Mouse (Mus musculus) MEL (cell line): ENCODE data around the gene Ptprj. TPM values are rescaled to one million over a fixed set of nuclear protein-coding genes. Genes with fewer than 3 reads are reported as not detected.

Experiments
- DNase-seq: peaks from one replicate; pipeline ENCODE4 v3.0.0; 2011; ENCODE audit warnings: low read depth, low spot score
- H3K27ac ChIP-seq: 2 replicates; pipeline ENCODE4 v1.5.1; 2012; ENCODE audit warnings: low read depth, mild to moderate bottlenecking, control low read depth, low read length, moderate library complexity; ENCODE audit not compliant: control insufficient read depth
- H3K27me3 ChIP-seq, 2 experiments: fragments of 150-350 bp in 1 of 2; sonication (generic) in 1 of 2; 2 replicates each; pipeline ENCODE4 v1.6.1; 2012; ENCODE audit warnings: low read length in 2 of 2, mild to moderate bottlenecking in 2 of 2, improper control_type of control experiment in 1 of 2, moderate library complexity in 1 of 2; ENCODE audit not compliant: insufficient read depth in 2 of 2, control insufficient read depth in 1 of 2
- H3K36me3 ChIP-seq, 2 experiments: 2 replicates each; pipeline ENCODE4 v1.6.1; 2012 to 2014; ENCODE audit warnings: low read length in 2 of 2, improper control_type of control experiment in 1 of 2, inconsistent platforms in 1 of 2, mild to moderate bottlenecking in 1 of 2; ENCODE audit not compliant: insufficient read depth in 2 of 2, control insufficient read depth in 1 of 2
- H3K4me1 ChIP-seq, 2 experiments: fragments of 150-350 bp in 1 of 2; sonication (generic) in 1 of 2; 2 replicates each; pipeline ENCODE4 v1.6.1; 2012; ENCODE audit warnings: low read length in 2 of 2, improper control_type of control experiment in 1 of 2, mild to moderate bottlenecking in 1 of 2; ENCODE audit not compliant: insufficient read depth in 2 of 2, control insufficient read depth in 1 of 2
- H3K4me3 ChIP-seq, 2 experiments: fragments of 150-350 bp in 1 of 2; sonication (generic) in 1 of 2; 2 replicates each; pipeline ENCODE4 v1.5.1; 2012; ENCODE audit warnings: low read depth in 2 of 2, low read length in 2 of 2, mild to moderate bottlenecking in 2 of 2, moderate library complexity in 2 of 2, control low read depth in 1 of 2, improper control_type of control experiment in 1 of 2; ENCODE audit not compliant: control insufficient read depth in 1 of 2, insufficient read depth in 1 of 2
- H3K79me2 ChIP-seq: 2 replicates; pipeline ENCODE4 v1.6.1; 2012; ENCODE audit warnings: mild to moderate bottlenecking, low read length, moderate library complexity; ENCODE audit not compliant: control insufficient read depth, poor library complexity, insufficient read depth
- H3K9ac ChIP-seq: 2 replicates; pipeline ENCODE4 v1.6.1; 2012; ENCODE audit warnings: low read depth, mild to moderate bottlenecking, control low read depth, low read length, moderate library complexity; ENCODE audit not compliant: control insufficient read depth, poor library complexity, severe bottlenecking
- H3K9me3 ChIP-seq: fragments of 150-350 bp; sonication (generic); replicated peaks from 2 replicates; pipeline ENCODE4 v1.6.1; 2012; ENCODE audit warnings: mild to moderate bottlenecking, low read length, improper control_type of control experiment, moderate library complexity; ENCODE audit not compliant: insufficient read depth
- CHD2 ChIP-seq: IDR thresholded peaks from 2 replicates; pipeline ENCODE4 v1.6.1; 2011; ENCODE audit warnings: low read length, improper control_type of control experiment
- CTCF ChIP-seq, 3 experiments: IDR thresholded peaks in 2 of 3; conservative IDR thresholded peaks in 1 of 3; 2 replicates each; pipeline ENCODE4 v1.5.1; 2011 to 2012; ENCODE audit warnings: low read length in 3 of 3, low read depth in 2 of 3, mild to moderate bottlenecking in 2 of 3, improper control_type of control experiment in 1 of 3, inconsistent platforms in 1 of 3, mixed read lengths in 1 of 3, moderate library complexity in 1 of 3; ENCODE audit not compliant: control insufficient read depth in 1 of 3, insufficient read depth in 1 of 3, poor library complexity in 1 of 3, severe bottlenecking in 1 of 3
- ELF1 ChIP-seq: IDR thresholded peaks from 2 replicates; pipeline ENCODE4 v1.6.1; 2014; ENCODE audit warnings: low read depth, mild to moderate bottlenecking, inconsistent platforms, low read length, improper control_type of control experiment, moderate library complexity
- EP300 ChIP-seq, 2 experiments: IDR thresholded peaks; 2 replicates each; pipeline ENCODE4 v1.6.1; 2011; ENCODE audit warnings: improper control_type of control experiment in 2 of 2, low read length in 2 of 2, low read depth in 1 of 2, mild to moderate bottlenecking in 1 of 2
- GATA1 ChIP-seq: IDR thresholded peaks from 2 replicates; pipeline ENCODE4 v1.6.1; 2011; ENCODE audit warnings: low read depth, low read length, improper control_type of control experiment
- JUND ChIP-seq: IDR thresholded peaks from 2 replicates; pipeline ENCODE4 v1.6.1; 2011; ENCODE audit warnings: low read depth, mild to moderate bottlenecking, improper control_type of control experiment, low read length
- KAT2A ChIP-seq: conservative IDR thresholded peaks from 2 replicates; pipeline ENCODE4 v1.6.1; 2012; ENCODE audit warnings: low read depth, low read length, improper control_type of control experiment, inconsistent platforms
- MAX ChIP-seq: IDR thresholded peaks from 2 replicates; pipeline ENCODE4 v1.6.1; 2011; ENCODE audit warnings: low read length, improper control_type of control experiment
- MAZ ChIP-seq: IDR thresholded peaks from 2 replicates; pipeline ENCODE4 v1.6.1; 2012; ENCODE audit warnings: low read depth, mild to moderate bottlenecking, inconsistent platforms, low read length, improper control_type of control experiment
- MYB ChIP-seq: IDR thresholded peaks from 2 replicates; pipeline ENCODE4 v1.6.1; 2011; ENCODE audit warnings: mild to moderate bottlenecking, low read depth, low read length, improper control_type of control experiment
- NELFE ChIP-seq: IDR thresholded peaks from 2 replicates; pipeline ENCODE4 v1.6.1; 2011; ENCODE audit warnings: low read depth, low read length, improper control_type of control experiment
- NRF1 ChIP-seq: IDR thresholded peaks from 2 replicates; pipeline ENCODE4 v1.6.1; 2014; ENCODE audit warnings: low read depth, mild to moderate bottlenecking, inconsistent platforms, low read length, improper control_type of control experiment, moderate library complexity; ENCODE audit not compliant: poor library complexity, insufficient read depth, severe bottlenecking
- POLR2A ChIP-seq, 2 experiments: IDR thresholded peaks; 2 replicates each; pipeline ENCODE4 v1.6.1; 2011 to 2012; ENCODE audit warnings: low read length in 2 of 2, mild to moderate bottlenecking in 2 of 2, control low read depth in 1 of 2, improper control_type of control experiment in 1 of 2, low read depth in 1 of 2, moderate library complexity in 1 of 2; ENCODE audit not compliant: control insufficient read depth in 1 of 2, insufficient read depth in 1 of 2, poor library complexity in 1 of 2
- RAD21 ChIP-seq: IDR thresholded peaks from 2 replicates; pipeline ENCODE4 v1.6.1; 2011; ENCODE audit warnings: mild to moderate bottlenecking, low read depth, low read length, improper control_type of control experiment
- RCOR1 ChIP-seq: IDR thresholded peaks from 2 replicates; pipeline ENCODE4 v1.6.1; 2012; ENCODE audit warnings: low read depth, mild to moderate bottlenecking, inconsistent platforms, low read length, improper control_type of control experiment
- SIN3A ChIP-seq: IDR thresholded peaks from 2 replicates; pipeline ENCODE4 v1.6.1; 2012; ENCODE audit warnings: low read length, improper control_type of control experiment, inconsistent platforms
- SMC3 ChIP-seq: IDR thresholded peaks from 2 replicates; pipeline ENCODE4 v1.6.1; 2011; ENCODE audit warnings: low read depth, low read length, improper control_type of control experiment
- TAL1 ChIP-seq: IDR thresholded peaks from 2 replicates; pipeline ENCODE4 v1.6.1; 2012; ENCODE audit warnings: mild to moderate bottlenecking, inconsistent platforms, low read length, moderate library complexity, mixed read lengths
- TBP ChIP-seq: IDR thresholded peaks from 2 replicates; pipeline ENCODE4 v1.8.0; 2011; ENCODE audit warnings: low read depth, low read length, improper control_type of control experiment
- TCF12 ChIP-seq: IDR thresholded peaks from 2 replicates; pipeline ENCODE4 v1.6.1; 2014; ENCODE audit warnings: low read depth, mild to moderate bottlenecking, inconsistent platforms, low read length, improper control_type of control experiment, moderate library complexity
- UBTF ChIP-seq: IDR thresholded peaks from 2 replicates; pipeline ENCODE4 v1.6.1; 2012; ENCODE audit warnings: low read depth, mild to moderate bottlenecking, inconsistent platforms, low read length, improper control_type of control experiment, moderate library complexity, borderline replicate concordance; ENCODE audit not compliant: insufficient read depth
- USF1 ChIP-seq: IDR thresholded peaks from 2 replicates; pipeline ENCODE4 v1.6.1; 2014; ENCODE audit warnings: low read depth, mild to moderate bottlenecking, inconsistent platforms, low read length, improper control_type of control experiment, moderate library complexity
- USF2 ChIP-seq, 2 experiments: IDR thresholded peaks; 2 replicates each; pipeline ENCODE4 v1.6.1; 2011 to 2012; ENCODE audit warnings: improper control_type of control experiment in 2 of 2, low read length in 2 of 2, borderline replicate concordance in 1 of 2, inconsistent platforms in 1 of 2, low read depth in 1 of 2, mild to moderate bottlenecking in 1 of 2; ENCODE audit not compliant: insufficient read depth in 1 of 2
- ZC3H11A ChIP-seq: IDR thresholded peaks from 2 replicates; pipeline ENCODE4 v1.6.1; 2012; ENCODE audit warnings: low read depth, mild to moderate bottlenecking, inconsistent platforms, low read length, improper control_type of control experiment
- ZKSCAN1 ChIP-seq: IDR thresholded peaks from 2 replicates; pipeline ENCODE4 v1.6.1; 2012; ENCODE audit warnings: low read depth, mild to moderate bottlenecking, inconsistent platforms, low read length, improper control_type of control experiment, moderate library complexity
- ZNF384 ChIP-seq: IDR thresholded peaks from 2 replicates; pipeline ENCODE4 v1.6.1; 2012; ENCODE audit warnings: low read depth, mild to moderate bottlenecking, inconsistent platforms, low read length, improper control_type of control experiment
- polyA plus RNA-seq, 2 experiments: library from polyadenylated mRNA; stranded (reverse) in 1 of 2; unstranded in 1 of 2; fragments of >175 nt in 1 of 2; fragments of >200 nt in 1 of 2; gene quantifications; 2 replicates each; pipeline versions ENCODE4 v1.2.1 to v1.2.4; 2012; ENCODE audit warnings: low replicate concordance in 2 of 2, low read depth in 1 of 2; ENCODE audit not compliant: insufficient read length in 2 of 2, insufficient read depth in 1 of 2, missing spikeins in 1 of 2
- total RNA-seq: library from RNA; depleted of rRNA; stranded (reverse); fragments of 300-350 nt; gene quantifications from 2 replicates; pipeline ENCODE4 v1.2.3, GENCODE M21; 2012

The Ptprj gene
- total and polyA plus RNA-seq, 3 experiments, result 6.4 to 10.2 TPM; not detected in 1

- TF ChIP-seq ZKSCAN1, result no peak
- no peak for TF ChIP-seq NRF1
- no peak for TF ChIP-seq RCOR1
- TF ChIP-seq ELF1, result no peak
- TF ChIP-seq ZNF384, result no peak
- TF ChIP-seq SIN3A, result no peak
- TF ChIP-seq MAZ, result no peak
- peak in 1 of 2 experiments; percentile 17; a peak in 1 of 4 replicates for TF ChIP-seq EP300 (IDR thresholded peaks at IDR 0.05; ENCODE audit: low read depth in 1 of 2, low read length in 2 of 2)
- no peak for TF ChIP-seq ZC3H11A
- TF ChIP-seq TAL1, result peak; percentile 18; the same call in 1 of the 2 replicates
- TF ChIP-seq USF1, result no peak
These were observed 1.3 kb upstream of the Ptprj start (continued) for GRCm38 (mm10) chr2:90581796-90582125.

- TF ChIP-seq JUND, result no peak
- no peak for TF ChIP-seq TCF12
- TF ChIP-seq TAL1, result peak; percentile 32
- peak; percentile 75 for TF ChIP-seq ZNF384
- no peak for TF ChIP-seq NRF1
- Histone ChIP-seq H3K27ac (no peak overlapping the region), H3K27me3 (no peaks in the 10 kb centered on the region), H3K4me1 (peaks cover 30 to 32% of the 10 kb centered on the region in 2 experiments), H3K36me3 (peaks cover 0 to 49% of the 10 kb centered on the region in 2 experiments; a peak in 2 of 4 replicates), H3K79me2 (peaks cover 26% of the 10 kb centered on the region), H3K9ac (peak overlapping the region; percentile 79), H3K9me3 (no peaks in the 10 kb centered on the region), H3K4me3 (peak overlapping the region; percentile 74 to 79)
- peak; percentile 59 for DNase-seq
These were observed 754 bp upstream of the Ptprj start for GRCm38 (mm10) chr2:90581006-90581795.

GRCm38 (mm10) chr2:90579728-90580235, 665 bp downstream of the Ptprj start:
- peak overlapping the region; percentile 74 to 79 for H3K4me3 ChIP-seq
- peaks cover 28% of the 10 kb centered on the region for H3K79me2 ChIP-seq
- peak overlapping the region; percentile 79 for H3K9ac ChIP-seq
- peak overlapping the region; percentile 18; the same call in 1 of the 2 replicates for H3K27ac ChIP-seq
- H3K27me3 ChIP-seq, result no peaks in the 10 kb centered on the region
- H3K4me1 ChIP-seq, result peaks cover 40 to 43% of the 10 kb centered on the region in 2 experiments
- no peaks in the 10 kb centered on the region for H3K9me3 ChIP-seq
- DNase-seq, result peak; percentile 53
- peaks cover 0 to 61% of the 10 kb centered on the region in 2 experiments; a peak in 2 of 4 replicates for H3K36me3 ChIP-seq
- TF ChIP-seq KAT2A (no peak), CTCF (IDR thresholded peaks at IDR 0.05 in 2 of 3, conservative IDR thresholded peaks at IDR 0.05 in 1 of 3; ENCODE audit: control insufficient read depth in 1 of 3, insufficient read depth in 1 of 3, low read depth in 2 of 3, low read length in 3 of 3, poor library complexity in 1 of 3, severe bottlenecking in 1 of 3) (peak in 1 of 3 experiments; percentile 24; a peak in 1 of 6 replicates), CHD2 (no peak), TAL1 (no peak), SIN3A (peak; percentile 33; the same call in 1 of the 2 replicates), RAD21 (no peak), JUND (no peak), RCOR1 (no peak), GATA1 (no peak), USF1 (no peak), MAX (no peak), MYB (no peak), NRF1 (no peak), UBTF (no peak), EP300 (IDR thresholded peaks at IDR 0.05; ENCODE audit: low read depth in 1 of 2, low read length in 2 of 2) (no peak), POLR2A (IDR thresholded peaks at IDR 0.05; ENCODE audit: control insufficient read depth in 1 of 2, insufficient read depth in 1 of 2, low read depth in 1 of 2, low read length in 2 of 2, poor library complexity in 1 of 2) (no peak), ZKSCAN1 (no peak), TCF12 (no peak), TBP (no peak), USF2 (IDR thresholded peaks at IDR 0.05; ENCODE audit: borderline replicate concordance in 1 of 2, insufficient read depth in 1 of 2, low read depth in 1 of 2, low read length in 2 of 2) (no peak), MAZ (no peak), ZC3H11A (no peak), SMC3 (no peak), ELF1 (no peak), NELFE (no peak)
